Mouse (Mus musculus) ovary, postnatal 36 days (tissue): ENCODE results near the gene Psmb7.

ENCODE experiments used
- DNase-seq: peaks from one replicate; pipeline ENCODE4 v3.0.0; 2022; ENCODE audit warnings: low spot score, mixed read lengths

The Psmb7 gene

DNA sequence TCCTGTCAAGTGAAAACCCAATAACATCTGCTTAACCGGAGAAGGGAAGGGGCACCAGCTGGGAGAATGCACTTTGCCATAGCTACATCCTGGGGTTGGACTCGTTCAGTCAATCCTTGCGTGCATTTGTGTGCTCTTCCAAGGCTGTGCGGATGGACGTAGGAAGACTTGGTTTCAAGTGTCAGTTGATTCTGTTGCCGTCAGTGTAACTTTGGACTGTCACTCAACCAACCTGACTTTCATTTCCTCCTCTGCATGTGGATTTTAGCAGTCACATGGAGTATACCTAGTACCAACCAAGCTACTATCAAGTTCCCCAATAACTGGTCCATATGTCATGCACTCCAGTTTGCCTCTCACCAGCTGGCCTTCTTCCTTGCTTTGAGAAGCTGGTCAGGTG is 98.9 kb downstream of the Psmb7 start:
- no peak for DNase-seq

GRCm38 (mm10) chr2:38544341-38544740 is 99.5 kb downstream of the Psmb7 start:
- DNase-seq = no peak

DNA sequence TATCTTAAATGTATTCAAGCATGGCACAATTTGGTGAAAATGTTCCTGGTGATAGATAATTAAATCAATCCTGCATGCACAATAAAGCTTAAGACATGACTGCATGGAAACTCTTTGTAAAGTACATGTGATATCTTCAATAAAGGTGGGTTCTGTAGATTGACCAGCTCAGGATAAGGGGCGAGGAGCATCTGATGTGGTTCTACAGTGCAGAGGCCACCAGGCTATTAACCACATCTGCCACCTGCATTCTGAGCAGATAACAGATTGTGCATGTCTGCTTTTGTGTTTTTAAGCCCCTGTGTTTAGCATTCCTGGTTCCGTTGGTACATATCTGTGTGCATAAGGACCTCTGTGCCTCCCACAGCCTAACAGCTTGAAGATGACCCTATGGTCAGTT is 100.7 kb downstream of the Psmb7 start:
- DNase-seq = no peak

DNA sequence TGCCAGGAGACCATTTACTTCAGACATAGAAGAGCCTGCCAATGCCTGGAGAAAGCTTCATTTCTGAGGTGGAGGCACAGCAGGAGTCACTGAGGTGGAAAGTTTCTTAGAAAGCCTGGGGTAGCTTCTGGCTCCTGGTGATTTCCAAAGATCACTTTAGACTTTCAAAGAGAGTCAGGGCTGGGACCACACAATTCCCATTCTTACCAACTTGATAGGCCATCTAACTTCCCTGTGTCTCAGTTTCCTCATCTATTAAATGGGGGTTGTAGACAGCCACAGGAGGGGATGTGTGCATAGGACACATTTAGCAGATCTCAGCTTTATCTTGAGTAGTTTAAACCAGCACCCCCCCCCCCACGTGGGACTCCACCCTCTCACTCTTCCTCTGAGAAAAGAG is 101.5 kb downstream of the Psmb7 start:
- no peak for DNase-seq

- no peak for DNase-seq
These were observed 102.3 kb downstream of the Psmb7 start for GRCm38 (mm10) chr2:38541570-38541969.

- no peak for DNase-seq
These were observed 102.8 kb downstream of the Psmb7 start for GRCm38 (mm10) chr2:38541101-38541500.

- no peak for DNase-seq
These were observed 103.2 kb downstream of the Psmb7 start for GRCm38 (mm10) chr2:38540666-38541065.

GRCm38 (mm10) chr2:38539677-38540076 is 104.2 kb downstream of the Psmb7 start:
- no peak for DNase-seq
